Mouse (Mus musculus) heart, postnatal 14 days (tissue): Measurements from ENCODE around the gene Cyp4a32. TPM values are rescaled to one million over a fixed set of nuclear protein-coding genes. Genes with fewer than 3 reads are reported as not detected.
"Not testable (repeated sequence)": the region's sequence is repeated elsewhere in the genome, so short reads cannot be mapped to it uniquely, and the experiment has no call there.

Experiments used
- DNase-seq, 2 experiments: peaks; one replicate each; pipeline ENCODE4 v3.0.0; 2021 to 2022
- intact Hi-C: fragments of 180-260 bp; cut with DNase I; formaldehyde crosslinking; loops from one replicate; pipeline ENCODE4 v1.15.1; 2025
- total RNA-seq, 2 experiments: library from RNA; stranded (reverse); gene quantifications; 2 replicates each; pipeline ENCODE4 v1.2.3; 2021

The Cyp4a32 gene
- total RNA-seq, 2 experiments from 2014 or later = not detected

- intact Hi-C loops = loop anchor here (2.0 kb wide), 1 partner anchor 53 kb away; no protein-coding TSS in a partner anchor
- DNase-seq = not testable (repeated sequence)
Measured at GRCm38 (mm10) chr4:115655841-115656534, 55.2 kb downstream of the Cyp4a32 start.

GRCm38 (mm10) chr4:115656535-115656922 lies 55.8 kb downstream of the Cyp4a32 start:
- intact Hi-C loops = loop anchor here (2.0 kb wide), 1 partner anchor 52 kb away; no protein-coding TSS in a partner anchor
- DNase-seq = not testable (repeated sequence)

GRCm38 (mm10) chr4:115657104-115657866 lies 56.5 kb downstream of the Cyp4a32 start:
- intact Hi-C loops = loop anchor here (2.0 kb wide), 1 partner anchor 52 kb away; no protein-coding TSS in a partner anchor
- peak; percentile 60 to 65 for DNase-seq

GRCm38 (mm10) chr4:115657867-115658249 lies 57.1 kb downstream of the Cyp4a32 start:
- intact Hi-C loops = loop anchor here (2.0 kb wide), 1 partner anchor 51 kb away; no protein-coding TSS in a partner anchor
- no peak for DNase-seq

- intact Hi-C loops = no loop called here
Measured at GRCm38 (mm10) chr4:115659190-115659589, 58.4 kb downstream of the Cyp4a32 start.

More at GRCm38 (mm10) chr4:115659190-115659589, 58.4 kb downstream of the Cyp4a32 start:
- no peak for DNase-seq

Other genes with a start within 250 kb of the Cyp4a32 start
- gene Cyp4a12b, start 189.3 kb upstream of the Cyp4a32 start, total RNA-seq = under 1 TPM in 1 of 2 experiments, not detected in 1; 0.26 TPM
- not detected for gene Cyp4a30b, start 148.4 kb upstream of the Cyp4a32 start, total RNA-seq
- gene Cyp4a14, start 104.8 kb upstream of the Cyp4a32 start, total RNA-seq = not detected
- gene Cyp4a10, start 82.7 kb upstream of the Cyp4a32 start, total RNA-seq = under 1 TPM; 0.12 to 0.24 TPM
- not detected for gene Cyp4a31, start 37.3 kb upstream of the Cyp4a32 start, total RNA-seq
- 10 to 100 TPM; 22.7 to 29.9 TPM for gene Cyp4b1, start 46.8 kb downstream of the Cyp4a32 start, total RNA-seq
- 10 to 100 TPM; 34.0 to 35.3 TPM for gene Efcab14, start 136.8 kb downstream of the Cyp4a32 start, total RNA-seq
- gene Tex38, start 180.0 kb downstream of the Cyp4a32 start, total RNA-seq = under 1 TPM in 1 of 2 experiments, not detected in 1; 0.39 TPM
- gene Atpaf1, start 183.8 kb downstream of the Cyp4a32 start, total RNA-seq = 10 to 100 TPM; 60.6 to 63.0 TPM
- 1 to 10 TPM; 6.4 to 7.1 TPM for gene Mob3c, start 227.1 kb downstream of the Cyp4a32 start, total RNA-seq
- gene Mknk1, start 238.2 kb downstream of the Cyp4a32 start, total RNA-seq = 10 to 100 TPM; 27.8 to 28.1 TPM